Mouse (Mus musculus) embryo, embryonic 11.5 days (tissue): ENCODE measurements around the gene Tkfc.
"Not testable (repeated sequence)": the region's sequence is repeated elsewhere in the genome, so short reads cannot be mapped to it uniquely, and the experiment has no call there.

Source experiments
- DNase-seq: peaks from one replicate; pipeline ENCODE4 v3.0.0-alpha.2; 2012; ENCODE audit warnings: low read depth, low spot score

Gene Tkfc

GRCm38 (mm10) chr19:10587231-10587630 lies 18.2 kb downstream of the Tkfc start:
- DNase-seq = no peak

GRCm38 (mm10) chr19:10585112-10585511 lies 20.3 kb downstream of the Tkfc start:
- no peak for DNase-seq

GRCm38 (mm10) chr19:10583550-10584146 lies 21.8 kb downstream of the Tkfc start:
- no peak for DNase-seq

DNA sequence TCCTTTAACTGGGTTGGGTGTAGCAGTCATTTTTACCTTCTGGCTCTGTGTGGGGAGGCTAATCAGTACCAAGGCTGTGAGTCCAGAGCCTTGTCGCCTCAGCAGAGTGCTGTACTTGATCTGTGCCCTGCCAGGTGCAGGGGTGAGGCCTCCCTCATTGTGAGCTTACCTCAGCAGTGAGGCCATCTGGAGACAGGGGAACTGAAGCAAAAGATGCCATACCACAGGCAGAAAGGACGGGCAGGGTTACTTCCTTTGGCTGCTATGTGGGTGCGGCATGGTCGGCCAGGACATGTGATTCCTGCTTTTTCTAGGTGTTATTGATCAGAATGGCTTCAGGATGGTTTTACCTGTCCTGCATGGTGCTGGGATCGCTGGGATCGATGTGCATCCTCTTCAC lies 23.5 kb downstream of the Tkfc start:
- DNase-seq = no peak

- DNase-seq = no peak
Measured at GRCm38 (mm10) chr19:10580761-10581160, 24.7 kb downstream of the Tkfc start.

DNA sequence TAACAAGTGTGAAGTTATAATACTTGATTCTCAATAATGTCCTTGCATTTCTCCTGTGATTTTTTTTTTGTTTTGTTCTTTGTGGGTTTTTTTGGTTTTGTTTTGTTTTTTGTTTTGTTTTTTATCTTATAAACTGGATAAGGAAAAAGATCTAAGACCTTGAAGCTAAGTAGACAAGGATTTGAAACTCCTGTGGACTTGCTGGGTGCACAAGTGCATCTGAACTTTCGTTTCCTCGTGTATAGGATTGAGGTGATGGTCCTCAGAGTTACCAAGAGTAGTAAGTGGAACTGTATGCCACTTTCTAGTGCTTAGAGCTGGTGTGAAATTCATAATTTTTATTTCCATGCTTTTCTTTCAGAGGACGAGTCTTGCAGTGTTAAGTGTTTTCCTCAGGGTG lies 25.4 kb downstream of the Tkfc start:
- DNase-seq = no peak

DNA sequence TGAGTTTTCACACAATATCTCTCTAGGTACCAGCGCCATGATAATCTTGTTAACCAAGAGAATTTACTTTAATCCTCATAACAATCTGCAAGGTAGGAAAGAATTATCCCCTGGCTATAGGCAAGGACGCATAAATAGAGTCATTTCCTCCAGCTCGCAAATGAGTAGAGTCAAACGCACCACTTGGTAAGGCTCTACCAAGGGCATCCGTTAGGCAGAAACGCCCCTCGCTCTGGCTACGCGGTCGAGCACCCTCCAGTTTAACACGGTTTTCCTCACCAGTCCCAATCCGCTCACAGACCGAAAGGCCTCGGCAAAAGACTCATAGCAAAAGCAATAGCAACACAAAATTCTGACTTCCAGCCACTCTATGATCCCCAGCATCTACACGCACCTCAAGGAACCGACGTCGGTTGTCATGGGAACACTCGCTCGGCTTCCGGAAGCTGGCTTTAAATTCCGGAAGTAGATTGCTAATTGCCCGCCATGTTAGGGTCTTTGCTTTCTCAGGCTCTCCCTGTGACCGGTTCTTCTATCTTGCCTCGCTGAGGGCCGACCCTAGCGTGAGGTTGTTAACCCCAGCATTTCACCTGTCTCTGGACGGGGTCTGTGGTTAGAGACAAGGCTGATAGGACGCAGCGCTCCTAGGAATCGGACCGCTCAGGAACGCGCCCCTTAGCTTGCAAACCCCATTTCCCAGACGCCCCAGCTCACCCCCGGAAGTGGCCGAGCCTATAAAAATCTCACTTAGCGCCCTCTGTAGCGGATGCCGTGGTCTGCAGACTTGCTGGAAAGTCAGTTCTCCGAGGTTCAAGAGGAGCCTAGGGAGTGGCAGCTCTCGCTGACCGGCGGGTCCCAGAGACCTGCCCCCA lies 28.5 kb downstream of the Tkfc start, which contains the start of the genes Cyb561a3 and Tmem138:
TSS of gene Cyb561a3 (plus strand) at position 483 of the 872 bp plus-strand sequence.
TSS of gene Tmem138 (minus strand) at position 673 of the 872 bp plus-strand sequence.
- peak; percentile 87 for DNase-seq

- no peak for DNase-seq
Measured at GRCm38 (mm10) chr19:10569627-10570026, 35.8 kb downstream of the Tkfc start.

DNA sequence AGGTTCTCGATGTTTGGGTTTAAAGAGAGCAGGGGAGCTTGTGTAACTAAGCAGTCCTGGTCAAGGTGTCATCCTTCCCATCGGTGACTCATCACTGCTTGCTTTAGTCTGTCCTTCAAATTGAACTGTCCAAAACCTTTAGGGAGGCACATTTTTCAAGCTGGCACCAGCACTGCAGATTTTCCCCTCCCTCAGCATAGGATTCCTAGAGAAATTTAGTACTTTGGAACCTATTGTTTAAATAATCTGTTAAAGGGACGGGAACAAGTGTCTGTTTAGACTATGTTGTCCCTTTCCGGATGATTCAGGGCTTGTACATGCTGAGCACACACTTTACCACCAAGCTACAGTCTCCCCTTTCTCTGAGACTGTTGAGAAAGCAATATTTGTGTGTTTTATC lies 40.2 kb downstream of the Tkfc start:
- no peak for DNase-seq

- no peak for DNase-seq
Measured at GRCm38 (mm10) chr19:10564278-10564677, 41.2 kb downstream of the Tkfc start.

DNA sequence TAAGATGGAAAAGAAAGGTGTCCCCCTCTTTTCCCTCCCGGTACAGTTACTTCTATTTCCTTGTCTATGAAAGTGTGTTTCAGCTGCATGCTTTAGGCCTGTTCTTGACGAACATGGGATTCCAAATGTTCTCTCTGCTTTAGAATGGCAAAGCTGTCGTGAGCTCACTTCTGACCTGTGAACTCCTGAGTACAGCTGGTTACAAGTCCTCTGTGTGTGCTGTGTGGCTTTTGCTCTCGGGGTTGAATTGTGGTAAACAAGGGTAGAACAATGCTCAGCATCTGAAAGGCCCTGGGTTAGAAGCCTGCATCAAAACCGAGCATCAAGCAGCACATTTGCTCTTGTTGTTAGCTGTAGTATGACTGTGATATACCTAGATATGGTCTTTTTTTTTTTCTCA lies 43.1 kb downstream of the Tkfc start:
- no peak for DNase-seq

- DNase-seq = no peak
Measured at GRCm38 (mm10) chr19:10561558-10562314, 43.7 kb downstream of the Tkfc start.

DNA sequence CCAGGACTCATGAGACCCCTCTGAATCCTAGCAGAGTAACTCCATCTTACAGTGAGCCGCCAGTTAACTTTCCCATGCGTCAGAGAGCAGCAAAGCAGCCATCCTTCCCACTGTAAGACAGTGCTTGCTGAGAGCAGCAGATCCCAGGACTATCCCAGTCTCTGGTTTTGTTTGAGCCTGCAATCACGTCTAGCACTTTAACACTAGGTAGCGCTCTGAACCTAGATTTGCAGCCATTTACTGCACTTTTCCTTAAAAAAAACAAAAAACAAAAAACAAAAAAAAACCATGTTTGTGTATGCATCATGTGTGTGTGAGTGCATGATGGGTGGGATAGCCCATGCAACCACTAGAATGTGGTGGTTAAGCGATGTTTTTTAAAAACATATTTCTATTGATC lies 45.3 kb downstream of the Tkfc start:
- DNase-seq = no peak

DNA sequence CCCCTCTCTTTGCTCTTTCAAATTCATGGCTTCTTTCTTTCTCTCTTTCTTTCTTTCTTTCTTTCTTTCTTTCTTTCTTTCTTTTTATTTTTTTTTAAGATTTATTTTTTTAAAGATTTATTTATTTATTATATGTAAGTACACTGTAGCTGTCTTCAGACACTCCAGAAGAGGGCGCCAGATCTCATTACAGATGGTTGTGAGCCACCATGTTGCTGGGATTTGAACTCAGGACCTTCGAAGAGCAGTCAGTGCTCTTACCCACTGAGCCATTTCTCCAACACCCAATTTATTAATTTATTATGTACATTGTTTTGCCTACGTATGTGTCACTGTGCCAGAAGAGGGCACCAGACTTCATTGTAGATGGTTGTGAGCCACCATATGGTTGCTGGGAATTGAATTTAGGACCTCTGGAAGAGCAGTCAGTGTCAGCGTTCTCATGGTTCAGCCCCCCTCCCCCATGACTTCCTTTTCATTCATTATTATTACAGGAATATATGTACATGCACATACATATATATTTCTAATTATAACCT lies 47.5 kb downstream of the Tkfc start:
- DNase-seq = not testable (repeated sequence)

- DNase-seq = no peak
Measured at GRCm38 (mm10) chr19:10557430-10557829, 48.0 kb downstream of the Tkfc start.

GRCm38 (mm10) chr19:10557001-10557400 lies 48.5 kb downstream of the Tkfc start:
- no peak for DNase-seq

DNA sequence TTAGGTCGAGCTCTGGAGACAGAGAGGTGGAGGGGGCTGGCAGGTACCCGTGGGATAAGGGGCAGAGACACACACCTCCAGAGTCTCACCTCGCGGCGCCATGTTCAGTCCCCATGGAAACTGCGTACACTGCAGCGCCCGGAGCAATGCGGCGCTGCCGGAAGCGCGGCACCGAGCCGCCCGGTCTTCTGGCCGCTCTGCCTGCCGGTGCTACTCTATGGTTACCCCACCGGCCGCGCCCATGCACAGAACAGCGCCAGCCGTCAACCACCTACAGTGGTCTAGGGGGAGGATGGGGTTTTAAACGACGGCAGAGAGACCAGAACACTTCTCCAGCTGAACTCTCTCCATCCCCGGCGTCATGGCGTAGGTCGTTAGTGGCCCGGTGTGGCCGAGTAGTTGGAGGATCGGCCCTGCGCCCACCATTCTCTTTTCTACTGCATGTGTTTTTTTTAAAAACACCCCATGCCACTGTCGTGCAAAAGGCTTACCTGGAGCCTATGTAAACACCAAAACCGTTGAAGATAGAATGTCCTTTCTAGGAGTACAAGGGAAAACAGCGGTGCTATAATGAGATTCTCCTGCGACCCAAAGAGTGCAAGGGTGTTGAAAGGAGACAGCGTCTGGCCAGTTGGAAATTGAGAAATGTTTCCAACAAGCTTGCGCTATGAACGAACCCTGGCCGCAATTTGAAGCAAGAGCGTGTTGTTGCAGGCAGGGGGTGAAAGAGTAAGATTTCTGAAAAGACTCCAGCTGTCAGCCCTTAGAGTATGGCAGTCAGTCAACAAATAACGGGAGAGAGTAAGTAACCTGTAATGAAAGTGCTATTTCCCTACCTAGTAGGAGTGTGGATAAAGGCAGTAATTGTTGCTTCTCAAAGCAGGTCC lies 49.6 kb downstream of the Tkfc start, which contains the start of gene Tmem216:
TSS of gene Tmem216 (minus strand) at position 615 of the 887 bp plus-strand sequence.
- DNase-seq = peak; percentile 63

DNA sequence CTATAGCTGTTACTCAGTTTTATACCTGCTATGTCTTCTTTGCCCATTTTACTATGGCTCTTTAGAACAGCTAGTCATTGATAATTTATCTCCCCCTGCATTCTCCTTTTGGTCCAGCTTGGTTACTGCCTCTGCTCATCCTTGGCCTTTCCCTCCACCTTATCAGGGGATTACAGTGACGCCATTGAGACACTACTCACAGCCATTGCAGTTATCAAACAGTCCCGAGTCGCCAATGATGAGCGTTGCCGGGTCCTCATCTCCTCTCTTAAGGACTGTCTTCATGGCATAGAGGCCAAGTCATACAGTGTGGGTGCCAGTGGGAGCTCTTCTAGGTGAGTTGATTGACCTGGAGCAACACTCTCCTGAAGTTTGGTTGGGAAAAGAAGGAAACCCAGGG lies 66.0 kb downstream of the Tkfc start:
- DNase-seq = no peak
